Mouse (Mus musculus) embryonic facial prominence, embryonic 15.5 days (tissue): ENCODE results near the gene Wnt3. TPM values are rescaled to one million over a fixed set of nuclear protein-coding genes. Genes with fewer than 3 reads are reported as not detected.

Experiments used
- ATAC-seq: fragments of 200-750 bp; cut with Nextera tagmentation; 2 replicates; pipeline ENCODE4 v1.8.0; 2017; ENCODE audit warnings: low read depth, moderate TSS enrichment; ENCODE audit not compliant: insufficient number of reproducible peaks, low FRiP score, low TSS enrichment
- H3K27ac ChIP-seq: fragments of 300-500 bp; sonication (generic); replicated peaks from 2 replicates; pipeline ENCODE4 v1.5.1; 2015; ENCODE audit warnings: mild to moderate bottlenecking, inconsistent platforms
- H3K27me3 ChIP-seq: fragments of 300-500 bp; sonication (generic); 2 replicates; pipeline ENCODE4 v1.6.1; 2015; ENCODE audit warnings: inconsistent platforms
- H3K36me3 ChIP-seq: fragments of 300-500 bp; sonication (generic); 2 replicates; pipeline ENCODE4 v1.6.1; 2015; ENCODE audit warnings: mild to moderate bottlenecking, inconsistent platforms
- H3K4me1 ChIP-seq: fragments of 300-500 bp; sonication (generic); 2 replicates; pipeline ENCODE4 v1.6.1; 2015; ENCODE audit warnings: inconsistent platforms
- H3K4me2 ChIP-seq: fragments of 300-500 bp; sonication (generic); replicated peaks from 2 replicates; pipeline ENCODE4 v1.6.1; 2015; ENCODE audit warnings: mild to moderate bottlenecking, inconsistent platforms
- H3K4me3 ChIP-seq: fragments of 300-500 bp; sonication (generic); replicated peaks from 2 replicates; pipeline ENCODE4 v1.5.1; 2015; ENCODE audit warnings: mild to moderate bottlenecking, inconsistent platforms
- H3K9ac ChIP-seq: fragments of 300-500 bp; sonication (generic); 2 replicates; pipeline ENCODE4 v1.6.1; 2015; ENCODE audit warnings: inconsistent platforms
- H3K9me3 ChIP-seq: fragments of 300-500 bp; sonication (generic); replicated peaks from 2 replicates; pipeline ENCODE4 v1.6.1; 2016; ENCODE audit warnings: inconsistent platforms
- WGBS: fragments of 180-500 bp; shearing (Covaris S2); methylation state at CpG from one replicate; pipeline ENCODE4 v1.1.7; 2015; 5-methylcytosine and 5-hydroxymethylcytosine counted together
- polyA plus RNA-seq: library from polyadenylated mRNA; unstranded; fragments of >200 nt; fragmentation: Nextera tagmentation; extraction: Ambion mirVana; gene quantifications from 2 replicates; pipeline ENCODE4 v1.2.1, GENCODE M21; 2015

Wnt3 gene
- polyA plus RNA-seq, 1 experiment from 2014 or later = 8.8 TPM

GRCm38 (mm10) chr11:103815986-103816385, 42.0 kb downstream of the Wnt3 start:
- H3K36me3 ChIP-seq = no peaks in the 10 kb centered on the region
- H3K4me3 ChIP-seq = no peak overlapping the region
- no peak overlapping the region for H3K9ac ChIP-seq
- no peak overlapping the region for H3K4me2 ChIP-seq
- peaks cover 32% of the 10 kb centered on the region for H3K27me3 ChIP-seq
- WGBS = 74% methylated on average over 13 of the region's 13 CpGs
- no peaks in the 10 kb centered on the region for H3K4me1 ChIP-seq
- no peak overlapping the region for H3K27ac ChIP-seq
- no peaks in the 10 kb centered on the region for H3K9me3 ChIP-seq
- ATAC-seq = no peak

DNA sequence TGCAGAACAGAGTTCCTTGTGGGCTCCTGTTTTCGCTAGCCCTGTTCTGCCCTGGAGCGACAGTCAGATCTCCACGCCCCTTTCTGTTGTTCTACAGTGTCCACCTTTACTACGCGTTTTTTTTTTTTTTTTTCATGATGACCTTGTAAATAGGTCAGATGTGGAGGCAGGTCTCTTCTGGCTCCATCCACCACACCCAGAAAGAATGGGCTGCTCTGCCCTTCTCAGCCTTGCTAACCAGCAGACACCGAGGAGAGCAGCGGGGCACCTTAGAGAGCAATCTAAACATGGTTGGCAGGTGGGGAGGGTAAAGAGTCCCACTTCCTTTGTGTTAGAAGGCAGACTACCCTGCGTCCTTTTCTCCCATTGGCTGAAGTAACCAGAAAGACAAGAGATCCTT, 42.8 kb downstream of the Wnt3 start:
- WGBS = 77% methylated on average over 8 of the region's 8 CpGs
- Histone ChIP-seq H3K4me2 (no peak overlapping the region), H3K9me3 (no peaks in the 10 kb centered on the region), H3K36me3 (0 out of 2 replicates have a peak, but pooled peaks cover 4% of the 10 kb centered on the region), H3K4me1 (no peaks in the 10 kb centered on the region), H3K27me3 (peaks cover 24% of the 10 kb centered on the region), H3K4me3 (no peak overlapping the region), H3K27ac (no peak overlapping the region), H3K9ac (no peak overlapping the region)
- ATAC-seq = no peak

- ATAC-seq = no peak
- H3K4me2 ChIP-seq = no peak overlapping the region
- H3K4me1 ChIP-seq = no peaks in the 10 kb centered on the region
- WGBS = 88% methylated on average over 6 of the region's 6 CpGs
- no peaks in the 10 kb centered on the region for H3K27me3 ChIP-seq
- H3K27ac ChIP-seq = no peak overlapping the region
- H3K9me3 ChIP-seq = no peaks in the 10 kb centered on the region
- no peak overlapping the region for H3K9ac ChIP-seq
- no peak overlapping the region for H3K4me3 ChIP-seq
- peaks cover 15% of the 10 kb centered on the region for H3K36me3 ChIP-seq
Observed at GRCm38 (mm10) chr11:103827201-103827600, 53.3 kb downstream of the Wnt3 start.

DNA sequence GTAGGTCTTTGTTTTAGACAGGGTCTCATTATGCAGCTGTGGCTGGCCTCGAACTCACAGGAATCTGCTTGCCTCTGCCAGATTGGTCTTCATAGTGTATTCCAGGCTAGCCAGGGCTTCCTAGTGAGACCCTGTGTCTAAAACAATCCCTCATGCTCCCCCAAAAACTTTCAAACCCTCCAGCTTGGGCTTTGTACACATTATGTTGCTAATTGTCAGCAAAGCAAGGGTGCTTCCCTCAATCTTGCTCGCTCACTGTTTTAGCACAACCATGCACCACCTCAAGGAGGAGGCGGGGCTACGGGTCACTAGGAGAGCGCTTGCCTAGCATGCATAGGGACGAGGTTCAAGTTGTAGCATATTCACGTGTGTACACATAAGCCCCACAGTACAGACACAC, 54.9 kb downstream of the Wnt3 start:
- Histone ChIP-seq H3K4me1 (no peaks in the 10 kb centered on the region), H3K4me3 (no peak overlapping the region), H3K27me3 (no peaks in the 10 kb centered on the region), H3K4me2 (no peak overlapping the region), H3K9me3 (no peaks in the 10 kb centered on the region), H3K9ac (no peak overlapping the region), H3K27ac (no peak overlapping the region), H3K36me3 (peaks cover 5% of the 10 kb centered on the region)
- ATAC-seq = no peak
- WGBS = 80% methylated on average over 7 of the region's 7 CpGs

GRCm38 (mm10) chr11:103829956-103830355, 56.0 kb downstream of the Wnt3 start:
- Histone ChIP-seq H3K9me3 (no peaks in the 10 kb centered on the region), H3K27me3 (no peaks in the 10 kb centered on the region), H3K9ac (no peak overlapping the region), H3K4me1 (no peaks in the 10 kb centered on the region), H3K27ac (no peak overlapping the region), H3K4me3 (no peak overlapping the region), H3K4me2 (no peak overlapping the region), H3K36me3 (peaks cover 5% of the 10 kb centered on the region)
- ATAC-seq = no peak
- WGBS = 69% methylated on average over 4 of the region's 4 CpGs

- H3K4me3 ChIP-seq = no peak overlapping the region
- no peaks in the 10 kb centered on the region for H3K27me3 ChIP-seq
- 83% methylated on average over 9 of the region's 9 CpGs for WGBS
- H3K4me2 ChIP-seq = no peak overlapping the region
- no peaks in the 10 kb centered on the region for H3K4me1 ChIP-seq
- H3K9me3 ChIP-seq = no peaks in the 10 kb centered on the region
- H3K27ac ChIP-seq = no peak overlapping the region
- peaks cover 5% of the 10 kb centered on the region for H3K36me3 ChIP-seq
- ATAC-seq = no peak; the same call in 1 of the 2 replicates
- H3K9ac ChIP-seq = no peak overlapping the region
Observed at GRCm38 (mm10) chr11:103830476-103830875, 56.5 kb downstream of the Wnt3 start.

- no peaks in the 10 kb centered on the region for H3K36me3 ChIP-seq
- H3K4me1 ChIP-seq = no peaks in the 10 kb centered on the region
- no peaks in the 10 kb centered on the region for H3K27me3 ChIP-seq
- no peak overlapping the region for H3K27ac ChIP-seq
- H3K4me3 ChIP-seq = no peak overlapping the region
- H3K9me3 ChIP-seq = no peaks in the 10 kb centered on the region
- no peak overlapping the region for H3K4me2 ChIP-seq
- no peak overlapping the region for H3K9ac ChIP-seq
- ATAC-seq = no peak
- WGBS = 85% methylated on average over 3 of the region's 3 CpGs
Observed at GRCm38 (mm10) chr11:103831766-103832165, 57.8 kb downstream of the Wnt3 start.

DNA sequence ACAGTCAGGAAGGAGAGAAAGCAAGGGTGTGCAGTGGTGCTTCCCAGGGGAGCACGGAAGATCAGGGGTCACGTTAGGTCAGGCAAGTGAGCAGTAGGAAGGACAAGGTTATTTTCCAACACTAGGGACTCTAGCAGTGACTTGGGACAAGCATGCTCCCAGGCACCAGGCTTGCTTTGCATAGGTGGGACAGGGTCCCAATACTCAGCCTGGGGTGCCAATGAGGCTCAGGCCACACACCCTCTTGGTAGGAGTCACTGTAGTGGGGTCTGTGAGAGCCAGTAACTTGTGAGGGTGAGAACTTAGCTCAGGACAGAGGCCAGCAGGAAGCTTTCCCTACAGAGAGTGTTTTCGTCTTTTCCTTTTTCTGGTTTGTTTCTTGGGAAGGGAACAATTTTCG, 58.4 kb downstream of the Wnt3 start:
- WGBS = 87% methylated on average over 4 of the region's 4 CpGs
- no peak overlapping the region for H3K9ac ChIP-seq

DNA sequence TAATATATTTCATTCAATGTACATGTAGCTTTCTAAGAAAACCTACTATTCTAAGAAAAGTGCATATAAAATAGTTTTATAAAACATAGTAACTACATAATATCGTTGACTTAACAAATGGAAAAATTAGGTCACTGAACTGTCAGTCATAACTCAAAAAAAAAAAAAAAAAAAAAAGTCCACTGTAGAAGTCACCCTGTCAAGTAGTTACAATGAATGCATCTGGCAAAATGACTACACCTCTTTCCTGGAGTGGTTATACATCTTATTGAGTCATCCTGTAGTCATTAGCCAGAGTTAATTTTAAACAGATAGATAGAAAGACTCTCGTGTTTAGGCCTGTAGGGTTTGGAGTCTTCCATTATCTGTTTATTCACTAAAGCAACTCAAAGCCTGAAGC, 65.0 kb downstream of the Wnt3 start:
- H3K4me3 ChIP-seq = no peak overlapping the region
- H3K9ac ChIP-seq = no peak overlapping the region
- WGBS = 59% methylated on average over 2 of the region's 2 CpGs
- H3K4me2 ChIP-seq = no peak overlapping the region
- H3K36me3 ChIP-seq = no peaks in the 10 kb centered on the region
- no peak for ATAC-seq
- H3K9me3 ChIP-seq = no peaks in the 10 kb centered on the region
- no peak overlapping the region for H3K27ac ChIP-seq
- H3K4me1 ChIP-seq = peaks cover 12% of the 10 kb centered on the region
- no peaks in the 10 kb centered on the region for H3K27me3 ChIP-seq

More for the DNA sequence above, 58.4 kb downstream of the Wnt3 start:
- Histone ChIP-seq H3K4me1 (no peaks in the 10 kb centered on the region), H3K27me3 (no peaks in the 10 kb centered on the region), H3K4me2 (no peak overlapping the region), H3K4me3 (no peak overlapping the region), H3K9me3 (no peaks in the 10 kb centered on the region), H3K36me3 (no peaks in the 10 kb centered on the region), H3K27ac (no peak overlapping the region)
- ATAC-seq = no peak

- Histone ChIP-seq H3K27ac (no peak overlapping the region), H3K9me3 (no peaks in the 10 kb centered on the region), H3K9ac (no peak overlapping the region), H3K4me1 (peaks cover 12% of the 10 kb centered on the region), H3K4me3 (no peak overlapping the region), H3K4me2 (no peak overlapping the region), H3K36me3 (no peaks in the 10 kb centered on the region), H3K27me3 (no peaks in the 10 kb centered on the region)
- no peak for ATAC-seq
- WGBS = 17% methylated on average over 11 of the region's 11 CpGs
Observed at GRCm38 (mm10) chr11:103840834-103841233, 66.9 kb downstream of the Wnt3 start.

DNA sequence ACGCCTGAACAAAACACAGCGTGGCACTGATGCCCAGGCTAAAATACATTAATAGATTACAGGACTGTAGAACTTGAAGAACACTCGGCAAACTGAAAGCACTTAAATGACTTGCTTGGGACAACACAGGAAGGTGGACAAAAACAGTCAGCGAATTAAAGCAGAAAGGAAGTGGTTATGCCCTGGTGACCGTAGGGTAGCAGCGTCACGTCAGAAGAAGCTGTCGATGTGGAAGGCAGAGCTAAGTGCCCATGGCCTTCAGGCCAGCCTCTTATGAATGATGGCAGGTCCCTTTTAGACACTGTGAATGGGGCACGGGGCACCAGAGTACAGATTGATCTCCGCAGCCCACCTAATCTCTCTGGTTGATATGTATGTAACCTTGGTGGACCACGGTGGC, 74.3 kb downstream of the Wnt3 start:
- 91% methylated on average over 11 of the region's 11 CpGs for WGBS
- Histone ChIP-seq H3K9ac (no peak overlapping the region), H3K9me3 (no peaks in the 10 kb centered on the region), H3K4me1 (no peaks in the 10 kb centered on the region), H3K27ac (no peak overlapping the region), H3K36me3 (no peaks in the 10 kb centered on the region), H3K27me3 (no peaks in the 10 kb centered on the region), H3K4me3 (no peak overlapping the region), H3K4me2 (no peak overlapping the region)
- no peak for ATAC-seq

DNA sequence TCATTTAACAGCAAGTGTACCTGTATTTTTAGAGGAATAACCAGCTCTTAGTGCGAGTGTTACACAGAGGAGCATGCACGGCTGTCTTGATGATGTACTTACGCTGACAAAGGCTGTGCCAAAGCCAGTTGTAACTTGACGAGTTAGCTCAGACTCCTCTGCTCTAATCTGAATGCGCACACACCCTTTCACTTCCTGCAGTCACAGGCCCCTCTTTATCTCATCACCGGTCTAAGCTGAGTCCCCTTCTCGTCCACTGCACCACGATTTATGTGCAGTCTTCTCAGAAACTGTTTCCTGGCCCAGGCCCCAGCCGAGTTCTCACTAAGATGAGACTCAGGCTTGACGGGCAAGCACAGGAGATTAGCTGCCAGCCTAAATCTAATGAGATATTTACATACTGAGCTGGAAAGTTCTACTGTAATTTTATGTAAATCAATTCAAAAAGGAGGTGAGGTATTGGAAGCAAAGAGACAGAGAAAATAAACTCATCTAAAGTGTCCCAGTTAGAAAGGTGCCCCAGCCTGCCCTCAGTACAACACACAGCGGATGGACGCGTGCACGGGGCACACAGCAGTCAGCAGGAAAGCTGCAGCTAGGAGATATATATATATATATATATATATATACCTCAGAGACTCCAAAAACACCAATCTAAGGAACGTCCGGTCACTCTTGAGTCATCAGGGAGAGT, 78.8 kb downstream of the Wnt3 start:
- Histone ChIP-seq H3K36me3 (no peaks in the 10 kb centered on the region), H3K9me3 (no peaks in the 10 kb centered on the region), H3K9ac (no peak overlapping the region), H3K4me2 (no peak overlapping the region), H3K27me3 (no peaks in the 10 kb centered on the region), H3K4me1 (peaks cover 4% of the 10 kb centered on the region; the same call in 1 of the 2 replicates), H3K4me3 (no peak overlapping the region), H3K27ac (no peak overlapping the region)
- ATAC-seq = no peak
- 63% methylated on average over 16 of the region's 16 CpGs for WGBS
